In genomic region chr3:50076979-50077378, GRCm38 (mm10) we compare ENCODE assay signal across 9 mouse cellular contexts.
DNase-seq lines count a peak whose midpoint lies in the region; ATAC-seq lines count a peak whose summit lies in the region.
"Had no signal": no experiment of that assay in that cellular context is flagged by ENCODE, and none has a peak within 500 bp of the region (broad histone marks: within the 10 kb centered on the region; RNA-seq: fewer than 3 reads in every experiment).

No protein-coding gene starts in this region.

- no peak overlapping the region for H3K4me3 ChIP-seq in kidney, embryonic 16.5 days (ENCODE audit: low read length)
- no peak overlapping the region for H3K4me3 ChIP-seq in embryonic facial prominence, embryonic 10.5 days
- no peak overlapping the region for H3K4me3 ChIP-seq in limb, embryonic 12.5 days (replicated peaks)
- H3K4me3 ChIP-seq: myocyte had no signal

- H3K4me2 ChIP-seq in kidney, embryonic 16.5 days (replicated peaks; ENCODE audit: low read depth, low read length) = no peak overlapping the region
- H3K4me2 ChIP-seq in limb, embryonic 12.5 days = no peak overlapping the region

- no peaks in the 10 kb centered on the region for H3K36me3 ChIP-seq in kidney, embryonic 16.5 days (ENCODE audit: insufficient read depth, low read length)
- H3K36me3 ChIP-seq in embryonic facial prominence, embryonic 10.5 days (replicated peaks) = no peaks in the 10 kb centered on the region
- H3K36me3 ChIP-seq in limb, embryonic 12.5 days = no peaks in the 10 kb centered on the region

- no peak overlapping the region for H3K27ac ChIP-seq in kidney, embryonic 16.5 days (ENCODE audit: low read length)
- H3K27ac ChIP-seq in embryonic facial prominence, embryonic 10.5 days (replicated peaks) = no peak overlapping the region
- H3K27ac ChIP-seq in limb, embryonic 12.5 days = 0 out of 2 replicates have a peak overlapping the region, but pooled peaks have one; percentile 41

- WGBS in kidney, embryonic 16.5 days = 20% methylated on average over 7 of the region's 7 CpGs
- WGBS in embryonic facial prominence, embryonic 10.5 days = 17% methylated on average over 7 of the region's 7 CpGs
- WGBS in limb, embryonic 12.5 days = 14% methylated on average over 7 of the region's 7 CpGs

- DNase-seq in kidney, adult 18-20 months = peak; percentile 43
- peak; percentile 24 to 37 for DNase-seq in adrenal gland, adult 18-20 months (ENCODE audit: low spot score in 2 of 2)
- DNase-seq in embryonic facial prominence, embryonic 10.5 days (ENCODE audit: low spot score) = peak; percentile 72
- peak; percentile 20 to 52 for DNase-seq in kidney, adult 8-10 months
- peak; percentile 57 to 63 for DNase-seq in right cerebral cortex, adult 2 months (ENCODE audit: low spot score in 2 of 2)
- DNase-seq in spleen, adult 12 weeks (ENCODE audit: low spot score) = no peak

- no peaks in the 10 kb centered on the region for H3K27me3 ChIP-seq in kidney, embryonic 16.5 days (ENCODE audit: insufficient read depth, low read length)
- H3K27me3 ChIP-seq in embryonic facial prominence, embryonic 10.5 days (replicated peaks; ENCODE audit: low read depth, poor library complexity, severe bottlenecking) = no peaks in the 10 kb centered on the region
- no peaks in the 10 kb centered on the region for H3K27me3 ChIP-seq in limb, embryonic 12.5 days

- H3K9me3 ChIP-seq in kidney, embryonic 16.5 days (ENCODE audit: low read length) = no peaks in the 10 kb centered on the region
- no peaks in the 10 kb centered on the region for H3K9me3 ChIP-seq in embryonic facial prominence, embryonic 10.5 days
- H3K9me3 ChIP-seq in limb, embryonic 12.5 days = peaks cover 5% of the 10 kb centered on the region; the same call in 1 of the 2 replicates

- no peaks in the 10 kb centered on the region for H3K4me1 ChIP-seq in kidney, embryonic 16.5 days (ENCODE audit: insufficient read depth, low read length)
- H3K4me1 ChIP-seq in embryonic facial prominence, embryonic 10.5 days = no peaks in the 10 kb centered on the region
- 0 out of 2 replicates have a peak, but pooled peaks cover 2% of the 10 kb centered on the region for H3K4me1 ChIP-seq in limb, embryonic 12.5 days (replicated peaks)

- ATAC-seq in kidney, embryonic 16.5 days (ENCODE audit: low FRiP score, low TSS enrichment) = no peak
- no peak for ATAC-seq in limb, embryonic 12.5 days (ENCODE audit: insufficient number of reproducible peaks, insufficient read depth, low FRiP score, low TSS enrichment, low read depth)

- H3K9ac ChIP-seq in kidney, embryonic 16.5 days (replicated peaks; ENCODE audit: low read length) = no peak overlapping the region
- H3K9ac ChIP-seq in limb, embryonic 12.5 days (replicated peaks) = no peak overlapping the region
